24 mouse cellular contexts compared by ENCODE assay signal in genomic region chr6:147755750-147756523, GRCm38 (mm10).
A peak's percentile ranks its signal among the peaks of the same experiment; 100 is the strongest.
DNase-seq lines count a peak whose midpoint lies in the region; ATAC-seq and TF ChIP-seq lines count a peak whose summit lies in the region.
"Had no signal": no experiment of that assay in that cellular context is flagged by ENCODE, and none has a peak within 500 bp of the region (broad histone marks: within the 10 kb centered on the region; RNA-seq: fewer than 3 reads in every experiment).

No protein-coding gene starts in this region.

- no peaks in the 10 kb centered on the region for H3K36me3 ChIP-seq in embryonic facial prominence, embryonic 11.5 days (replicated peaks; ENCODE audit: control insufficient read depth, insufficient read depth, low read depth, low read length)
- H3K36me3 ChIP-seq in embryonic facial prominence, embryonic 10.5 days (replicated peaks), result no peaks in the 10 kb centered on the region
- no peaks in the 10 kb centered on the region for H3K36me3 ChIP-seq in limb, embryonic 13.5 days
- H3K36me3 ChIP-seq in small intestine, adult 2 months (ENCODE audit: control insufficient read depth, insufficient read depth, low read length), result no peaks in the 10 kb centered on the region
- H3K36me3 ChIP-seq: embryonic facial prominence, embryonic 12.5 days; forebrain, embryonic 15.5 days; G1E had no signal

- no peaks in the 10 kb centered on the region for H3K9me3 ChIP-seq in embryonic facial prominence, embryonic 11.5 days (replicated peaks; ENCODE audit: control insufficient read depth, low read length)
- no peaks in the 10 kb centered on the region for H3K9me3 ChIP-seq in embryonic facial prominence, embryonic 10.5 days
- H3K9me3 ChIP-seq in limb, embryonic 13.5 days, result no peaks in the 10 kb centered on the region
- H3K9me3 ChIP-seq: embryonic facial prominence, embryonic 12.5 days; forebrain, embryonic 13.5 days; forebrain, embryonic 15.5 days; G1E had no signal

- H3K27ac ChIP-seq in embryonic facial prominence, embryonic 11.5 days (replicated peaks; ENCODE audit: low read depth, low read length), result no peak overlapping the region
- no peak overlapping the region for H3K27ac ChIP-seq in embryonic facial prominence, embryonic 10.5 days (replicated peaks)
- no peak overlapping the region for H3K27ac ChIP-seq in limb, embryonic 13.5 days
- H3K27ac ChIP-seq in small intestine, adult 2 months (ENCODE audit: insufficient read depth, low read depth, low read length), result 0 out of 2 replicates have a peak overlapping the region, but pooled peaks have one; percentile 5
- H3K27ac ChIP-seq: embryonic facial prominence, embryonic 12.5 days; forebrain, embryonic 13.5 days; forebrain, embryonic 15.5 days had no signal

- H3K27me3 ChIP-seq in embryonic facial prominence, embryonic 11.5 days (ENCODE audit: control insufficient read depth, insufficient read depth, low read length), result no peaks in the 10 kb centered on the region
- no peaks in the 10 kb centered on the region for H3K27me3 ChIP-seq in embryonic facial prominence, embryonic 10.5 days (replicated peaks; ENCODE audit: low read depth, poor library complexity, severe bottlenecking)
- H3K27me3 ChIP-seq in limb, embryonic 13.5 days, result peaks cover 40% of the 10 kb centered on the region
- no peaks in the 10 kb centered on the region for H3K27me3 ChIP-seq in small intestine, adult 2 months (ENCODE audit: control insufficient read depth, insufficient read depth, low read length)
- H3K27me3 ChIP-seq: CH12.LX; embryonic facial prominence, embryonic 12.5 days; forebrain, embryonic 13.5 days; forebrain, embryonic 15.5 days had no signal

- no peak for TF ChIP-seq CTCF in small intestine, adult 2 months (IDR thresholded peaks at IDR 0.05; ENCODE audit: extremely low read depth, insufficient read length, insufficient replicate concordance, low read depth, low read length)

- no peak for TF ChIP-seq POLR2A in small intestine, adult 2 months (IDR thresholded peaks at IDR 0.05; ENCODE audit: low read depth, low read length)

- WGBS in embryonic facial prominence, embryonic 11.5 days, result 58% methylated on average over 7 of the region's 7 CpGs
- 67% methylated on average over 7 of the region's 7 CpGs for WGBS in embryonic facial prominence, embryonic 10.5 days
- 8% methylated on average over 7 of the region's 7 CpGs for WGBS in limb, embryonic 13.5 days
- WGBS in small intestine, adult 2 months, result 50% methylated on average over 7 of the region's 7 CpGs

- no peak for ATAC-seq in embryonic facial prominence, embryonic 11.5 days (replicated peaks; ENCODE audit: insufficient number of reproducible peaks, low FRiP score, low TSS enrichment, low read depth)
- peak; percentile 48 for ATAC-seq in limb, embryonic 13.5 days (ENCODE audit: low FRiP score, low read depth)
- ATAC-seq: activated CD4-positive, CD25-positive, alpha-beta regulatory T cell, adult 4 months; CD4-positive, CD25-positive, alpha-beta regulatory T cell, adult 4 months; forebrain, embryonic 13.5 days; forebrain, embryonic 15.5 days; Patski had no signal

- H3K4me3 ChIP-seq in embryonic facial prominence, embryonic 11.5 days (ENCODE audit: low read depth, low read length), result no peak overlapping the region
- H3K4me3 ChIP-seq in embryonic facial prominence, embryonic 10.5 days, result no peak overlapping the region
- no peak overlapping the region for H3K4me3 ChIP-seq in limb, embryonic 13.5 days
- H3K4me3 ChIP-seq in small intestine, adult 2 months (ENCODE audit: low read depth, low read length), result no peak overlapping the region
- H3K4me3 ChIP-seq: embryonic facial prominence, embryonic 12.5 days; forebrain, embryonic 13.5 days; forebrain, embryonic 15.5 days had no signal

- H3K9ac ChIP-seq in embryonic facial prominence, embryonic 11.5 days (replicated peaks; ENCODE audit: low read length), result no peak overlapping the region
- H3K9ac ChIP-seq in limb, embryonic 13.5 days, result no peak overlapping the region
- H3K9ac ChIP-seq: embryonic facial prominence, embryonic 12.5 days; forebrain, embryonic 13.5 days; forebrain, embryonic 15.5 days had no signal

- H3K4me2 ChIP-seq in embryonic facial prominence, embryonic 11.5 days (ENCODE audit: low read depth, low read length), result no peak overlapping the region
- H3K4me2 ChIP-seq in limb, embryonic 13.5 days (replicated peaks), result peak overlapping the region; percentile 23; the same call in 1 of the 2 replicates
- H3K4me2 ChIP-seq: embryonic facial prominence, embryonic 12.5 days; forebrain, embryonic 13.5 days; forebrain, embryonic 15.5 days had no signal

- no peaks in the 10 kb centered on the region for H3K4me1 ChIP-seq in embryonic facial prominence, embryonic 11.5 days (ENCODE audit: control insufficient read depth, insufficient read depth, low read length)
- peaks cover 8% of the 10 kb centered on the region; the same call in 1 of the 2 replicates for H3K4me1 ChIP-seq in embryonic facial prominence, embryonic 10.5 days
- peaks cover 34% of the 10 kb centered on the region for H3K4me1 ChIP-seq in limb, embryonic 13.5 days
- H3K4me1 ChIP-seq in small intestine, adult 2 months (ENCODE audit: control insufficient read depth, insufficient read depth, insufficient read length, low read length), result peaks cover 32% of the 10 kb centered on the region; the same call in 1 of the 2 replicates
- H3K4me1 ChIP-seq: forebrain, embryonic 13.5 days; forebrain, embryonic 15.5 days had no signal

- peak; percentile 16 for DNase-seq in embryonic facial prominence, embryonic 11.5 days (ENCODE audit: low spot score)
- no peak for DNase-seq in embryonic facial prominence, embryonic 10.5 days (ENCODE audit: low spot score)
- DNase-seq in forelimb bud, embryonic 11.5 days (ENCODE audit: low read depth, low spot score), result peak; percentile 56
- no peak for DNase-seq in heart, adult 8-10 months (ENCODE audit: low spot score)
- DNase-seq in frontal cortex, postnatal 14 days (ENCODE audit: low spot score in 2 of 2), result no peak
- DNase-seq: adrenal gland, adult 8-10 months; adrenal gland, postnatal 14 days; adrenal gland, postnatal 36 days; B cell, adult 2 months; cerebellum, adult 11-12 months; cerebellum, adult 2 months; cerebellum, adult 9-10 months; cerebellum, postnatal 10 days; cerebellum, postnatal 25 days had no signal

Comparison
In these comparisons a context has a peak if more than half of its experiments do, and no peak if none do; other contexts are left out.
1. DNase-seq: peak in embryonic facial prominence, embryonic 11.5 days (single experiment) and forelimb bud, embryonic 11.5 days (single experiment); none in embryonic facial prominence, embryonic 10.5 days (single experiment), heart, adult 8-10 months (single experiment) and frontal cortex, postnatal 14 days (0 of 2).